Mouse (Mus musculus): ENCODE results near the gene Prkca. TPM values are rescaled to one million over a fixed set of nuclear protein-coding genes. Genes with fewer than 3 reads are reported as not detected.

The Prkca gene
- total and polyA plus RNA-seq, 3 experiments, result 15.3 to 30.9 (median 19.9) TPM

GRCm38 (mm10) chr11:107905364-107905763 lies 438.4 kb downstream of the Prkca start:
- Histone ChIP-seq H3K27ac (ENCODE audit: control insufficient read depth, low read depth, low read length) (no peak overlapping the region), H3K36me3 (ENCODE audit: control insufficient read depth in 1 of 2, insufficient read depth in 2 of 2, low read length in 2 of 2) (no peaks in the 10 kb centered on the region), H3K9ac (ENCODE audit: control insufficient read depth, low read depth, low read length, poor library complexity, severe bottlenecking) (no peak overlapping the region), H3K27me3 (ENCODE audit: control insufficient read depth in 1 of 2, insufficient read depth in 2 of 2, low read length in 2 of 2) (no peaks in the 10 kb centered on the region; a peak in 1 of 4 replicates), H3K9me3 (replicated peaks; ENCODE audit: insufficient read depth, low read length) (no peaks in the 10 kb centered on the region), H3K4me1 (ENCODE audit: control insufficient read depth in 1 of 2, insufficient read depth in 2 of 2, low read length in 2 of 2) (no peaks in the 10 kb centered on the region), H3K79me2 (ENCODE audit: control insufficient read depth, insufficient read depth, low read length, poor library complexity) (no peaks in the 10 kb centered on the region), H3K4me3 (ENCODE audit: control insufficient read depth in 1 of 2, insufficient read depth in 1 of 2, low read depth in 2 of 2, low read length in 2 of 2) (no peak overlapping the region)
- DNase-seq (ENCODE audit: low read depth, low spot score), result no peak
- TF ChIP-seq UBTF (IDR thresholded peaks at IDR 0.05; ENCODE audit: borderline replicate concordance, insufficient read depth, low read depth, low read length) (no peak), NELFE (IDR thresholded peaks at IDR 0.05; ENCODE audit: low read depth, low read length) (no peak), TBP (IDR thresholded peaks at IDR 0.05; ENCODE audit: low read depth, low read length) (no peak), EP300 (IDR thresholded peaks at IDR 0.05; ENCODE audit: low read depth in 1 of 2, low read length in 2 of 2) (no peak), NRF1 (IDR thresholded peaks at IDR 0.05; ENCODE audit: insufficient read depth, low read depth, low read length, poor library complexity, severe bottlenecking) (no peak), ZMIZ1 (IDR thresholded peaks at IDR 0.05; ENCODE audit: low read depth, low read length) (no peak), GABPA (IDR thresholded peaks at IDR 0.05; ENCODE audit: low read depth, low read length) (no peak), MAX (IDR thresholded peaks at IDR 0.05; ENCODE audit: low read length) (no peak), SMC3 (IDR thresholded peaks at IDR 0.05; ENCODE audit: low read depth, low read length) (no peak), MAZ (IDR thresholded peaks at IDR 0.05; ENCODE audit: low read depth, low read length) (no peak), E2F4 (IDR thresholded peaks at IDR 0.05; ENCODE audit: borderline replicate concordance, low read depth, low read length) (no peak), POLR2AphosphoS5 (IDR thresholded peaks at IDR 0.05; ENCODE audit: borderline replicate concordance, low read depth, low read length) (no peak), TAL1 (IDR thresholded peaks at IDR 0.05; ENCODE audit: low read length) (no peak), CHD1 (IDR thresholded peaks at IDR 0.05; ENCODE audit: low read depth, low read length) (no peak), ZNF384 (IDR thresholded peaks at IDR 0.05; ENCODE audit: low read depth, low read length) (no peak), USF2 (IDR thresholded peaks at IDR 0.05; ENCODE audit: borderline replicate concordance in 1 of 2, insufficient read depth in 1 of 2, low read depth in 1 of 2, low read length in 2 of 2) (no peak), SIN3A (IDR thresholded peaks at IDR 0.05; ENCODE audit: low read length) (no peak)

DNA sequence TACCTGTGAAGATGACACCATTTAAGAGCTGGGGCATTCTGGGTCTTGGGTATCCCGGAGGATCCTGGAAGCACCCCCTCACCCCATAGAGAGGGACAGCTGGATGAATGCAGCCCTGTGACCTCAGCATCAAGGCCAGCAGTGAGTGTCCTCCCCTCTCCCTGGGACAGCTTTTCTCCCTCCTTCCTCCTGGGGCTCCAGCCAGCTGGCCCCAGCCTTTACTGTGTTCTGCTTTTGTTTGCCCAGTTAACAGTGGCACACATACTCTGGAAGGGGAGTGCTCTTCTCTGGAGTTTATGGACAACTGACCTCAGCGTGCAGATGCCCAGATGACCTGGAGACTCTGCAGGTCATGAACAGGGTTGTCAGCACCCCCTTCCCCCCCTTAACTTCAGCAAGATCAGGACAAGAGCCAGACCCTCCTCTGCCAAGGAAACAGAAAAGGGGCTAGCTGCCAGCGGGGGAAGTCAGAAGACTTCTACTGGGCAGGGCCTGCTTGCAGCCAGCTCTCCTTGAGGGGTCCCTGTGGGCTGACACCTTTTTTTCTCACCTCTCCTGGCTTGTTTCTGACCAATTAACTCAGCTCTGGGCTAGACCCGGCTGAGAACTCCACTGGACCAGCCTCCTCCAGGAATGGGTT lies 439.6 kb downstream of the Prkca start:
- H3K27me3 ChIP-seq (ENCODE audit: control insufficient read depth in 1 of 2, insufficient read depth in 2 of 2, low read length in 2 of 2), result no peaks in the 10 kb centered on the region; a peak in 1 of 4 replicates
- no peak for DNase-seq (ENCODE audit: low read depth, low spot score)
- H3K9ac ChIP-seq (ENCODE audit: control insufficient read depth, low read depth, low read length, poor library complexity, severe bottlenecking), result no peak overlapping the region
- H3K27ac ChIP-seq (ENCODE audit: control insufficient read depth, low read depth, low read length), result no peak overlapping the region
- H3K4me1 ChIP-seq (ENCODE audit: control insufficient read depth in 1 of 2, insufficient read depth in 2 of 2, low read length in 2 of 2), result no peaks in the 10 kb centered on the region
- H3K36me3 ChIP-seq (ENCODE audit: control insufficient read depth in 1 of 2, insufficient read depth in 2 of 2, low read length in 2 of 2), result no peaks in the 10 kb centered on the region
- no peak overlapping the region for H3K4me3 ChIP-seq (ENCODE audit: control insufficient read depth in 1 of 2, insufficient read depth in 1 of 2, low read depth in 2 of 2, low read length in 2 of 2)
- no peaks in the 10 kb centered on the region for H3K79me2 ChIP-seq (ENCODE audit: control insufficient read depth, insufficient read depth, low read length, poor library complexity)
- TF ChIP-seq CHD2 (IDR thresholded peaks at IDR 0.05; ENCODE audit: low read length), result no peak
- TF ChIP-seq MEF2A (IDR thresholded peaks at IDR 0.05; ENCODE audit: extremely low read depth, insufficient replicate concordance, low read depth, low read length, poor library complexity, severe bottlenecking), result no peak
- TF ChIP-seq ETS1 (IDR thresholded peaks at IDR 0.05; ENCODE audit: low read depth, low read length), result no peak
- no peak for TF ChIP-seq POLR2A (IDR thresholded peaks at IDR 0.05; ENCODE audit: control insufficient read depth in 1 of 2, insufficient read depth in 1 of 2, low read depth in 1 of 2, low read length in 2 of 2, poor library complexity in 1 of 2)
- TF ChIP-seq UBTF (IDR thresholded peaks at IDR 0.05; ENCODE audit: borderline replicate concordance, insufficient read depth, low read depth, low read length), result no peak
- TF ChIP-seq POLR2AphosphoS5 (IDR thresholded peaks at IDR 0.05; ENCODE audit: borderline replicate concordance, low read depth, low read length), result no peak
- TF ChIP-seq ELF1 (IDR thresholded peaks at IDR 0.05; ENCODE audit: low read depth, low read length), result no peak
- no peaks in the 10 kb centered on the region for H3K9me3 ChIP-seq (replicated peaks; ENCODE audit: insufficient read depth, low read length)

Data from MEL (cell line).